In genomic region chr6:48573280-48573679, GRCm38 (mm10) we compare ENCODE assay signal across 12 mouse cellular contexts. TPM values are rescaled to one million over a fixed set of nuclear protein-coding genes. Genes with fewer than 3 reads are reported as not detected.
DNase-seq lines count a peak whose midpoint lies in the region; ATAC-seq and TF ChIP-seq lines count a peak whose summit lies in the region.
"Had no signal": no experiment of that assay in that cellular context is flagged by ENCODE, and none has a peak within 500 bp of the region (broad histone marks: within the 10 kb centered on the region; RNA-seq: fewer than 3 reads in every experiment).

No protein-coding gene starts in this region.

- no peak overlapping the region for H3K4me2 ChIP-seq in lung, embryonic 15.5 days
- H3K4me2 ChIP-seq in heart, embryonic 15.5 days: no peak overlapping the region
- no peak overlapping the region for H3K4me2 ChIP-seq in stomach, postnatal 0 days (replicated peaks; ENCODE audit: low read depth)
- no peak overlapping the region for H3K4me2 ChIP-seq in forebrain, embryonic 15.5 days (replicated peaks)

- no peak overlapping the region for H3K4me3 ChIP-seq in lung, embryonic 15.5 days
- H3K4me3 ChIP-seq in heart, embryonic 15.5 days: no peak overlapping the region
- no peak overlapping the region for H3K4me3 ChIP-seq in stomach, postnatal 0 days (ENCODE audit: low read depth, low read length)
- no peak overlapping the region for H3K4me3 ChIP-seq in forebrain, embryonic 15.5 days

- TF ChIP-seq EP300 in stomach, postnatal 0 days (optimal IDR thresholded peaks at IDR 0.05): no peak

- peaks cover 36% of the 10 kb centered on the region for H3K4me1 ChIP-seq in lung, embryonic 15.5 days
- H3K4me1 ChIP-seq in heart, embryonic 15.5 days (replicated peaks): peaks cover 36% of the 10 kb centered on the region
- 0 out of 2 replicates have a peak, but pooled peaks cover 3% of the 10 kb centered on the region for H3K4me1 ChIP-seq in stomach, postnatal 0 days (replicated peaks; ENCODE audit: control insufficient read depth, insufficient read depth)
- no peaks in the 10 kb centered on the region; the same call in 1 of the 2 replicates for H3K4me1 ChIP-seq in forebrain, embryonic 15.5 days

- no peak for ATAC-seq in lung, embryonic 15.5 days (ENCODE audit: borderline replicate concordance, extremely low read depth, low FRiP score, low TSS enrichment)
- ATAC-seq in heart, embryonic 15.5 days (replicated peaks; ENCODE audit: insufficient number of reproducible peaks, insufficient read depth, low FRiP score, low read depth): no peak
- peak; percentile 27; the same call in 1 of the 2 replicates for ATAC-seq in stomach, postnatal 0 days (ENCODE audit: low FRiP score, low TSS enrichment)
- ATAC-seq in forebrain, embryonic 15.5 days (replicated peaks): no peak

- peak overlapping the region; percentile 21; the same call in 1 of the 2 replicates for H3K27ac ChIP-seq in lung, embryonic 15.5 days
- peak overlapping the region; percentile 71 for H3K27ac ChIP-seq in heart, embryonic 15.5 days
- H3K27ac ChIP-seq in stomach, postnatal 0 days (replicated peaks): peak overlapping the region; percentile 78
- H3K27ac ChIP-seq in forebrain, embryonic 15.5 days (replicated peaks): no peak overlapping the region

- no peaks in the 10 kb centered on the region for H3K9me3 ChIP-seq in lung, embryonic 15.5 days
- H3K9me3 ChIP-seq in heart, embryonic 15.5 days (replicated peaks): no peaks in the 10 kb centered on the region
- no peaks in the 10 kb centered on the region for H3K9me3 ChIP-seq in stomach, postnatal 0 days (ENCODE audit: control insufficient read depth, low read length)
- H3K9me3 ChIP-seq in forebrain, embryonic 15.5 days: no peaks in the 10 kb centered on the region

- H3K27me3 ChIP-seq in lung, embryonic 15.5 days: no peaks in the 10 kb centered on the region
- no peaks in the 10 kb centered on the region for H3K27me3 ChIP-seq in heart, embryonic 15.5 days
- no peaks in the 10 kb centered on the region for H3K27me3 ChIP-seq in stomach, postnatal 0 days (ENCODE audit: control insufficient read depth, insufficient read depth, low read length)
- no peaks in the 10 kb centered on the region for H3K27me3 ChIP-seq in forebrain, embryonic 15.5 days

- 38% methylated on average over 10 of the region's 10 CpGs for WGBS in lung, embryonic 15.5 days
- WGBS in heart, embryonic 15.5 days: 33% methylated on average over 10 of the region's 10 CpGs
- WGBS in stomach, postnatal 0 days: 41% methylated on average over 10 of the region's 10 CpGs
- WGBS in forebrain, embryonic 15.5 days: 80% methylated on average over 10 of the region's 10 CpGs

- no peak overlapping the region for H3K9ac ChIP-seq in lung, embryonic 15.5 days
- no peak overlapping the region for H3K9ac ChIP-seq in heart, embryonic 15.5 days
- H3K9ac ChIP-seq in stomach, postnatal 0 days (ENCODE audit: low read length): no peak overlapping the region
- no peak overlapping the region for H3K9ac ChIP-seq in forebrain, embryonic 15.5 days (replicated peaks)

- TF ChIP-seq CTCF in stomach, postnatal 0 days (IDR thresholded peaks at IDR 0.05; ENCODE audit: low read depth): no peak

- H3K36me3 ChIP-seq in lung, embryonic 15.5 days: no peaks in the 10 kb centered on the region
- H3K36me3 ChIP-seq in heart, embryonic 15.5 days: no peaks in the 10 kb centered on the region
- H3K36me3 ChIP-seq in stomach, postnatal 0 days (ENCODE audit: control insufficient read depth, insufficient read depth, low read length): peaks cover 2% of the 10 kb centered on the region; the same call in 1 of the 2 replicates
- no peaks in the 10 kb centered on the region for H3K36me3 ChIP-seq in forebrain, embryonic 15.5 days

- no peak for DNase-seq in lung, postnatal 25 days (ENCODE audit: low spot score)
- DNase-seq in kidney, postnatal 25 days: peak; percentile 56 to 74
- DNase-seq in stomach, postnatal 0 days (ENCODE audit: low spot score): no peak
- no peak for DNase-seq in thymus, postnatal 4 days
- DNase-seq in thymus, postnatal 10 days (ENCODE audit: low spot score in 2 of 2): no peak
- DNase-seq: cerebellum, postnatal 25 days; midbrain, embryonic 14.5 days; right cerebral cortex, adult 18-20 months; thymus, postnatal 14 days had no signal

RNA-seq across cellular contexts. Expression of gene Rarres2, which starts 0.7 kb away (rescaled TPM):
- 76.6 and 84.0 TPM in 2 replicates for polyA plus RNA-seq in lung, embryonic 15.5 days (2015; fragmentation: Nextera tagmentation; extraction: Ambion mirVana)
- polyA plus RNA-seq in heart, embryonic 15.5 days (2015; fragmentation: Nextera tagmentation; extraction: Ambion mirVana): 50.4 and 53.8 TPM in 2 replicates
- 273 and 283 TPM in 2 replicates for polyA plus RNA-seq in stomach, postnatal 0 days (2015; fragmentation: Nextera tagmentation; extraction: Ambion mirVana)
- 3.0 and 3.4 TPM in 2 replicates for polyA plus RNA-seq in forebrain, embryonic 15.5 days (2015; fragmentation: Nextera tagmentation; extraction: Ambion mirVana)

RNA-seq across cellular contexts. Expression of gene Gm45021, which starts 16.1 kb away (rescaled TPM):
- polyA plus RNA-seq in lung, embryonic 15.5 days (2015; fragmentation: Nextera tagmentation; extraction: Ambion mirVana): not detected in 2 replicates
- 0.70 TPM in 1 of 2 replicates, not detected in the other for polyA plus RNA-seq in heart, embryonic 15.5 days (2015; fragmentation: Nextera tagmentation; extraction: Ambion mirVana)
- polyA plus RNA-seq in stomach, postnatal 0 days (2015; fragmentation: Nextera tagmentation; extraction: Ambion mirVana): not detected in 2 replicates
- not detected in 2 replicates for polyA plus RNA-seq in forebrain, embryonic 15.5 days (2015; fragmentation: Nextera tagmentation; extraction: Ambion mirVana)
- polyA plus RNA-seq: midbrain, embryonic 14.5 days had no signal

RNA-seq across cellular contexts. Expression of gene Lrrc61, which starts 18.7 kb away (rescaled TPM):
- polyA plus RNA-seq in lung, embryonic 15.5 days (2015; fragmentation: Nextera tagmentation; extraction: Ambion mirVana): 6.0 and 7.3 TPM in 2 replicates
- 6.0 and 7.0 TPM in 2 replicates for polyA plus RNA-seq in heart, embryonic 15.5 days (2015; fragmentation: Nextera tagmentation; extraction: Ambion mirVana)
- polyA plus RNA-seq in stomach, postnatal 0 days (2015; fragmentation: Nextera tagmentation; extraction: Ambion mirVana): 3.9 and 5.6 TPM in 2 replicates
- 15.4 and 18.0 TPM in 2 replicates for polyA plus RNA-seq in forebrain, embryonic 15.5 days (2015; fragmentation: Nextera tagmentation; extraction: Ambion mirVana)

RNA-seq across cellular contexts. Expression of gene Repin1, which starts 20.4 kb away (rescaled TPM):
- polyA plus RNA-seq in lung, embryonic 15.5 days (2015; fragmentation: Nextera tagmentation; extraction: Ambion mirVana): 28.1 and 30.9 TPM in 2 replicates
- 23.4 and 28.1 TPM in 2 replicates for polyA plus RNA-seq in heart, embryonic 15.5 days (2015; fragmentation: Nextera tagmentation; extraction: Ambion mirVana)
- 11.6 and 12.9 TPM in 2 replicates for polyA plus RNA-seq in stomach, postnatal 0 days (2015; fragmentation: Nextera tagmentation; extraction: Ambion mirVana)
- polyA plus RNA-seq in forebrain, embryonic 15.5 days (2015; fragmentation: Nextera tagmentation; extraction: Ambion mirVana): 34.9 and 35.8 TPM in 2 replicates

RNA-seq across cellular contexts. Expression of gene Gm44965, which starts 20.5 kb away (rescaled TPM):
- not detected in 2 replicates for polyA plus RNA-seq in lung, embryonic 15.5 days (2015; fragmentation: Nextera tagmentation; extraction: Ambion mirVana)
- not detected in 2 replicates for polyA plus RNA-seq in heart, embryonic 15.5 days (2015; fragmentation: Nextera tagmentation; extraction: Ambion mirVana)
- polyA plus RNA-seq in stomach, postnatal 0 days (2015; fragmentation: Nextera tagmentation; extraction: Ambion mirVana): not detected in 2 replicates
- not detected in 2 replicates for polyA plus RNA-seq in forebrain, embryonic 15.5 days (2015; fragmentation: Nextera tagmentation; extraction: Ambion mirVana)
- polyA plus RNA-seq: midbrain, embryonic 14.5 days had no signal

Comparison
In these comparisons a context has a peak if more than half of its experiments do, and no peak if none do; other contexts are left out.
1. DNase-seq: peak in kidney, postnatal 25 days (2 of 2); none in lung, postnatal 25 days (single experiment), stomach, postnatal 0 days (single experiment), thymus, postnatal 4 days (single experiment) and thymus, postnatal 10 days (0 of 2).
2. RNA of gene Rarres2, which starts 0.7 kb away (polyA plus RNA-seq): 273 to 283 TPM in stomach, postnatal 0 days, 76.6 to 84.0 TPM in lung, embryonic 15.5 days and 50.4 to 53.8 TPM in heart, embryonic 15.5 days; 3.0 to 3.4 TPM in forebrain, embryonic 15.5 days; every median in the first group is over 10 times any median in the second.